Mouse (Mus musculus) mouse embryonic stem cell (cell line): ENCODE data around the gene Gm20388.

Experiments
- in situ Hi-C, 2 experiments: fragments of 300-500 bp; cut with MboI; formaldehyde crosslinking; loops; 1 replicate in 1 of 2; 3 replicates in 1 of 2; pipeline ENCODE4 v1.14.3; 2019 to 2020; ENCODE audit warnings: low sequenced_read_pairs in 2 of 2, low pct_unique_long_range_greater_than_20kb in 1 of 2, mixed read lengths in 1 of 2; ENCODE audit not compliant: unreplicated experiment in 1 of 2

Gm20388 gene

DNA sequence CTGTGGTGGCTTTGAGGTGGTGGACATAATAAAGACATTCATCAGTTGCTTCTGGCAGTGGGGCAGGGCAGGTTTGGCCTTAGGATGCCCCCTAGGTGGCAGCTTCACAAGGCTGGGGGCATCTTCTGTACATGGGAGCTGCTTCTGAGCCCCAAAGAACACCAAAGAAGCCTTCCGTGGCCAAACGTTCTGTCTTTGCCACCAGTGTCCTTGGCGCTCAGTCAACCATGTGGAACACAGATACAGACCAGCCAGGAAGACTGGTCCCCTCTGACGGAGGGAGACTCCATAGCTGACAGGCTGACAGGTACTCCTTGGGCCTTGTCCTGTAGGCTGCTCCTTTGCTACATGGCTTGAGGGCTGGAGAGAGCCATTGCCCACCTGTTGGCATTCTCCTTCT lies 362.8 kb downstream of the Gm20388 start:
- in situ Hi-C loops: no loop called here

DNA sequence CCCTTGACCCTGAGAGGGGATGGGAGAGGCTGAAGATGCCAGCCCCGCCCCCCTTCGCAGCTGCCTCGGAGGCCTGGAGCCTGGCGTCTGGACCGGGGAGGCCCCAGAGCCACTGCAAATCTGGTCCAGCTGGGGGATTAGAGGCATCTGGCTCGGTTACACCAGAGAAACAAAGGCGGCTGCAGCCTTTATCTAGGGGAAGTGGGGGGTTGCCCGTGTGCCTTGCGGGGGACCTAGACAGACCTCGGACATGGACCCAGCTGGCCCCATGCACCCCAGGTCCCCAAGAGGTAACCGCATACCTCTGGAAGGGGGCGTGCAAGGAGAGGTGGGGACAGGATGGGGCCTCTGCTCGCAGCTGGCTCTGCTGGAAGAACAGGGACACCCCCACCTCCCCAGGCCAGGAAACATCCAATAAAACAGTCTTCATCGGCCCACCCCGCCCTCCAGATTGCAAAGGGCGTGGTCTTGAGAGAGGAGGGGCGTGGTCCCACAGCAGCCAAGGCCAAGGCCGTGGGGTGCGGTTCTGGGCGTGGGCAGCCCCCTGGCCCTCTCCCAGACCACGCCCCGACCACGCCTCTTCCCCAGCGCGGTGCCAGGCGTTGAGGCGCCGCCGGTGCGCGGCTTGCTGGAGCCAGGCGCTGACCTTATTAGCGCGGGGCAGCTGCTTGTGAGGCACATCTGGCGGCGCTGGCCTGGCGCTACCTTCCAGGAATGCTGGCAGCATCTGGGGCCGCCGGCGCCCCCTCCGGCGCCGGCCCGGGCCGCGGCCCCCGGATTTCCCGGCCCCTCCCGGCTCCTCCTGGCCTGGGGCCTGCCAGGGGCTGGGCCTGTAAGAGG lies 365.6 kb downstream of the Gm20388 start:
- in situ Hi-C loops: no loop called here

DNA sequence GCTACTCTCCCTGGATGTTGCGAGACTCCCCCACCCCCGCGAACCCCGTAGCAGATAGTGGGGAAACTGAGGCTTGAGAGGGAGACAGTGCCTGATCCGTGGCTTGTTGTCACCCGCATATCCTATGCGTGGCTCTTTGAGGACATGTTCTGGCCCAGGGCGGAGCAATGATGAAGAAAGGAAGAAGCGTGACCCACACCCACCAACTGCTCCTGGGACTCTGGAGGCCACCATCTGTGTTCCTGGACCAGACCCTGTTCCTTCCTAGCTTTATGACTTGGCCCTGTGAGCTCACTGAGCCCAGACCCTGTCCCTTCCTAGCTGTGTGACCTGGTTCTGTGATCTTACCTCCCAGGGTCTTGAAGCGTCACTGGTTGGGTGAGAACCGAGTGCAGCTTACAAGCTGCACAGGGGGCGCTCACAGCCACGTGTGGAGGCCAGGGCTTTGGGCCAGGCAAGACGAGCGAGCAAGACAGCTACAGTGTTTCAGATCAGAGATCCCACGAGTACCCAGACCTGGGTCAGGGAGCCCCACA lies 366.3 kb downstream of the Gm20388 start:
- in situ Hi-C loops: no loop called here

DNA sequence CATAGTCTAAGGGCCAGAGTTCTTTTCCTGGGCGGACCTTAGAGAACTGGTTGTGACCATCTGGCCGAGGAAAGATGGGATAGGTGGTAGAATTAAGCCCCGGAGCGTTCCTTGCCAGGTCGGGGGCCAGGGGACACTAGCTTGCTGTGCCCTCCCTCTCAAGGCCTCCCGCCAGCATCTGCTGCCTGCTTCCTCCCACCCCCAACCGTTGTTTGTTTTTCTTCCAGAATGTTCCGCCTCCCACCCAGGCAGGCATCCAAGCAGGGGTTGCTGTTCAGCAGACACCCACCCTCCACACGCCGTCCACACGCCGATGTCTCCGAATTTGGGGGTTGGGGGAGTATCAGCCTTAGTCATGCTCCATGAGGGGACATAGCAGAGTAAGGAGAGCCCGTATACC lies 367.4 kb downstream of the Gm20388 start:
- in situ Hi-C loops: no loop called here

DNA sequence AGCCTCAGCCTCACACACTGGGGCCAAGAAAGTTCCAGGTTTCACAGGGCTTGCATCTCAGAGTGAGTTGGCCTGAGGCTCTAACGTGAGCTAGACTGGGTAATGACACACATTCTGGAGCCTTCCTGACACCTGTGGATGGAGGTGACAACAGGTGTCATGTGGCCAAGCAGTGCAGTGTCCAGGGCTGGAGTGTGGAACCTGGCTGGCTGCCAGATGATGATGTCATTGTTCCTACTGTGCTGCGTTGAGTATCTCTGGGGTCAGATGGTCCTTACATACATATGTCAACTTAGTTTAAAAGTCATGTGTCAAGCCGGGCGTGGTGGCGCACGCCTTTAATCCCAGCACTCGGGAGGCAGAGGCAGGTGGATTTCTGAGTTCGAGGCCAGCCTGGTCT lies 368.8 kb downstream of the Gm20388 start:
- in situ Hi-C loops: no loop called here

DNA sequence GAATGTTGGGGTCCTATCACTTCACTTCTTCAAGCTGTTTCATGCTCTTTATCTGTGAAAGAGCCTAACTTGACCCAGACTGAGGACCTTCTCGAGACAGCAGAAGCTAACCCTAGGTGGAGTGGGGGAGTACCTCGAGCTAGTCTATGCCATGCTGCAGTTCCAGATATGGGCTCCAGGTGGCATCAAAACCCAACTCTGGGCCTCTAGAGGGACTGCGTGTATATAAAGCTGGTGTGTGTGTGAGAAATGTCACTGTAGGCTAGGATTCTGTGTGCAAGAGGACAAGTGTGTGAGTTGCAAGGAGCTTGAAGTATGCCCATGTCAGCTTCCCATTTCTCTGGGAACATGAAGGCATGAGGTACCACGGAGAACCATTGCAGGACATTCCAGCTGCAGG lies 370.8 kb downstream of the Gm20388 start:
- in situ Hi-C loops: no loop called here

DNA sequence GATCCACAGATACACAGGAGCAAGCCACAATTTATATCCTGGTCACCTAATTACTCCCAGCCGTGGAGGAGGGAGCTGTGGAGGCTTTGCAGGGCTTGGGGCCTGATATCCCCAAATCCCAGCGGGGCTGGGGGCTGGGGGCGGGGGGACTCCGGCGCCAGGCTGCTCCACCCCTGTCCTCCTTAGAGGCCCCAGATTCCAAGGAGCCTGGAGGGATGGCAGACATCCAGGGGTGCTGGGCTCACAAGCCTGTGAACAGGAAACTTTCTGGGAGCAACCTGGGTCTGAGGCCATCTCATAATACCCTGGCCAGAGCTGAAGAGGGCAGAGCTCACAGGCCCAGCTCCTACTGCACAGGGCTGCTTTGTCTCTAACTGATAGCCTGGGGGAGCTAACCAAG lies 371.8 kb downstream of the Gm20388 start:
- in situ Hi-C loops: no loop called here

DNA sequence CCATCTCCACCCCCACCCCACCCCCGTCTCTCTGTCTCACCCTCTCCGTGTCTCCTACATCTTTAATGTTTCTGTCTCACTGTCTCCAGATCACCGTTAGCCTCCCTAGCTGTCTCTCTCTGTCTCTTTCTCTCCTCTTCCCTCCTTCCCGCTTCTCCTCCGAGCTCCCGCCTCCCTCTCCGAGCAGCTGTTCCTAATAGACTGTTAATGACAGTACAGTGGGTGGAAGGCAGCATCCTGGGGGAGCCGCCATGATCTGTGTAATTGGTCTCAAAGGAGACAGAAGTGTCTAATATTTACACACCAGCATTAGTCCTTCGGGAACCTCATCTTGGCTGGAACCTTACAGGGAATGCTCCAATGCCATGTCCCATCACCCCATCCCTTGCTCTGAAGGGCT lies 373.6 kb downstream of the Gm20388 start:
- in situ Hi-C loops: no loop called here

DNA sequence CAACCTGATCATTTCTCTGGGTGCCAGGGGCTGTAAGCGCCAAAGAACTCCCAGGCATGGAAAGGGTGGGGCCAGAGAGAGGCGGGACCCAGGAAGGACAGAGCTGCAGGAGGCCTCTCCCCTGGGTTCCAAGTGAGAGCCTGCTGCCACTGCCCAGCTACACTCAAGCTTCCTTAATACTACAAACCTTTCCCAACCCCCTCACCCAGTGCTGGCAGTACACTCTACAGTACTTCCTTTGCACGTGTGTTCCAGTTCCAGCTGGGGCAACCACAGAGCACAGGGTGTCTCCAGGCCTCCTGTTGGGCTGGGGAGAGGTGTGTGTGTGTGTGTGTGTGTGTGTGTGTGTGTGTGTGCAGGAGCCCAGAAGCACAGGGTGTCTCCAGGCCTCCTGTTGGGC lies 374.4 kb downstream of the Gm20388 start:
- in situ Hi-C loops: no loop called here

DNA sequence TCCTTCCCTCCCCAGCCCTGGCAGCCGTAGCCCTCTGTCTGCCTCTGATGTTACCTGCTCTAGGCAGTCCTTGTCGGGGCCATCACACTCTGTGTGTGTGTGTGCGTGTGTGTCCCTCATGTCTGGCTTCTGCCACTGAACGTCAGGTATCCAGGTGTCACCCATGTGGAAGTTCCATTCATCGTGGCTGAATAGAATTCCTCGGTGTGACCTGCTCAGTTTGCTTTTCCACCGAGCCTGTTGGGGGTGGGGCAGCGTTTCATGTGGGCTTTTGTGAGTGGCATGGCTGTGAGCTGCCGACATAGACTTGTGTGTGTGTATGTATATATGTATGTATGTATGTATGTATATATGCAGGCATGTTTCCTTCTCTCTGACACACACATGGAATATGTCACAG lies 375.2 kb downstream of the Gm20388 start:
- in situ Hi-C loops: no loop called here

DNA sequence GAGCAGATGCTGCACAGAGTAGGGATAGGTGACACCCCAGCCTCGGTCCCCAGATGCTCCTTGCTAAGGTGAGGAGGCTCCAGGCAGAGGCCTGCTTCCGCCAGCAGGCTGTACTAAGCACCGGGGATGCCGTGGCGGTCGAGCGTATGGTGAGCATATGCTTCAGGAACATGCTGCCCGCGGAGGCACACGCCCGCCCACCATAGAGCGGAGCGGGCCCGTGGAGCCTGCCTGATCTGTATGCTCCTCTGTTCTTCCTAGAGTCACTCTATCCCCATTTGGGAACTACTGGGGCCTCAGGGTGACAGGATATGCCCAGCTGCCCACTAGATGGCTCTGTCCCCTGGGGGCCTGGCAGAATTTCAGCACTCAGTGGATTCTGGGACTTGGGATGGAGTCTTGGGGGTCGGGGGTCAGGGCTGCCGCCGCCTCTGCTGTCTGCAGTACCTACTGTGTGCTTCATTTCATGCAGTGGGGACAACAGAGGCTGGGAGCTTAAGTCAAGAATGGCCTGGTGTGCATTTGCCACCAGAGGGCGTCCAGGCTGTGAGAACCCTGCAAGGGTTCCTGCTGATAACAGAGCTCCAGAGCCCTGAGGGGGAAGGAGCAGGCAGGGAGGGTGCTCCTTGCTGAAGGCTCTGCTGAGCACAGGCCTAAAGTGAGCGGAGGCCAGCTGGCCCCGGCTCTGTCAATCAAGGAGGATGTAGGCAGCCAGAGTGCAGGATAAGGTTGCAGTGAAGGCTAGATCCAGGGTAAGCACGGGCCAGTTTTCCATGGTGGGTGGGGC lies 377.7 kb downstream of the Gm20388 start:
- in situ Hi-C loops: no loop called here

DNA sequence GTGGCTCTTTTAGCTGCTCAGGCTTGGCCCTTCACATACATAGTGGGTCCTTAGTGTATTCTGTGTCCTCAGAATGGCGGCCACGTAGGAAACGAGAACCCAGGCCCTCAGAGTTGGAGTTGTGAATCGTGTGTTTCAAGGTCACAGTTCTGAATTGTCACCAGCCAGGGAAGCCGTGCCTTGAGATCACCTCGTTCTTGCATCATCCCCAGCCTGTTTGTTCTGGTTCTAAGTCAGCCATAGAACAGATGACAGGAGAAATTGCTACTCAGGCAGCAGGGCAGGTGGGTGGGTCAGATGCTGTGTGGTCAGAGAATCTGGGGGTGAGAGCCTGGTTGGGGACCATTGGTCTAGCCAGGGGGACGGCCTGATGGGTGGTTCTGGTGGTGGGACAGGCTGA lies 378.6 kb downstream of the Gm20388 start:
- in situ Hi-C loops: no loop called here

DNA sequence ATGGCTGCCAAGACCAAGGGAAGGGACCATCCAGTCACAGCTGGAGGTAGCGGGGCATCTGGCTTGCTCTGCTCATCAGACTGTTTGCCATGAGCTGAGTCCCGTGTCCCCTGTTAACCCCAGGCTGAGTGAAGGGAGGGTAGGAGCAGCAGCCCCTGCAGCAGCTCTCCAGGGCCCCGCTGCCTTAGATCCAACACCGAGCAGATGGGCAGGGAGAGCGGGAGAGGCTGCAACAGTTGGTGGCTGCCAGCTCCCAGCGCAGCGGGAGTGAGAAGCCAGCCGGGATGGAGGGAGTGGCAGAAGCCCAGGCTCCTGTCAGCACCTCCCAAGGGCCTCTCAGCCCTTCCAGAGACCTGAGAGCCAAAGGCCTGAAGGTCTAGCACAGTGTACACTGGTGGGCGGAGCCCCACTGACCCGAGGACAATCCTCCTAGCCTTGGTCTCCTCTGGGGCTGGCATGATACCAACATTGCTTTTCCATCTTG lies 379.1 kb downstream of the Gm20388 start:
- in situ Hi-C loops: no loop called here

DNA sequence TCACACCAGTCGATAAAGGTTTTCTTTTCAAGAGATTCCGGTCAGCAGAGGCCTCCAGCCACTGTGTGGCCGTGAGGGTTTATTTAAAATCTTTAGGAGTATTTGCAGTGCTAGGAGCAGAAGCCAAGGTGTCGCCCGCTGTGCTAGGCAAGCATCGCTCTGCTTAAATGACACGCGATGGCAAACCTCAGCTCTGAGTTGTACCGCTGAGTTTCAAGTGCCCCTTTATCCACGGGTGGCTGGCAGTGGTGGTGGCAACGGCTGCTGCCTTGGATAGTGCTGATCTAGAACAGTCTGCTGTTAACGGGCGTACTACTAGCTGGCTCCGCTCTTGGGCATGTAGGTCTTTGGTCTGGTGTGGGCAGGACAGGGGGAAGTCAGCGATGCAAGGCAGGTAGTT lies 380.0 kb downstream of the Gm20388 start:
- in situ Hi-C loops: no loop called here

DNA sequence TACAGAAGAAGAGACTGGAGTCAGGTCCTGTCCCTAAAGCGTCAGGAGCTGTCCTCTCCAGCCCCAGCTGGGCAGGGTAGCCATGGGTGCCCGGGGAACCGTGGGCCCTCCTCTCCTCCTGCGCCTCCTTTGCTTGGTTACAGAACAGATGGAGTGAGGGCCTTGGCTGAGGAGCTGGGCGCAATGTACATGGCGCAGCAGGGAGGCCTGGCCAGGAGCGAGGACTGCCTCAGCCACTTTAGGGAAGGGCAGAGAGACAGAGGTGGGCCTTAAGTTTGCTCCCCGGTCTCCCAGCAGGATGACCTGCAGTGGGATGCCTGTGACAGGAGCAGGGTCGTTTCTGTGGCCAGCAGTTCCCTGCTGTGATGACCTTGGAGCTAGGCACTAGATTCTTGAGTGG lies 381.0 kb downstream of the Gm20388 start:
- in situ Hi-C loops: no loop called here

DNA sequence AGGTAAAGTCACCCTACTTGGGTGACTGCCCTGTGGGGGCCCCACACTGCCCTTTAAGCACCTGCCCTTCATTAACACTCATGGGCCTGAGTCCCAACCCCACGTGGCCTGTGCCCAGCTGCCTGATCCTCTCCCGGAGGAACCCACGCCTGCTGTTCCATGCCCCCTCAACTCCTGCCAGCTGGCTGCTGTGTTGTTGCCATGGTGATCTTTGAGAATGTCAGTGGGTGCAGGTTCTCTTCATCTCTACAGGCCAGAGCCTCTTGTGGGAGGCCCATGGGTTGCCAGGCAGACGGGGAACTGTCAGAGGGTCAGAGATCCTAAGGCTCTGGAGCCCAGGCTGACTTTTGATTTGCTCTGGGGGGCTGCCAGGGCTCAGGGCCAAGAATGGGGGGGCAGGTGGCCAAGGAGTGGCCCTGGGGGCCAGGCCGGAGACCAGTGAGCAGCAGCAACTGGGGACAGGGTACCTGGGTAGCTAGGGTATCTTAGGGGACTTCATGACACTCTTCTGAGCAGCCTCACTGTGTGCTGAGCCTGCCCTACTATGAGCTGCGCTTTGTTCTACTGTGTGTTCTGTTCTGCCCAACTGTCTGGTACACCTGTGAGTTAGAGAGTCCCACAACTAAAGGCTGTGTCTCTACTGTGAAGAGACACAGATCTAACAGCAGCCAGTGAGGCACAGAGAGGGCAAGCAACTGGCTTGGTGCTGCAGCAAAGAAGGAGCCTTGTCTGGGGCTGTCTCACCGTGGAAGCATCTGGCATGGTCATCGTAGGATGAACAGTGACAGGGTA lies 381.9 kb downstream of the Gm20388 start:
- in situ Hi-C loops: no loop called here

DNA sequence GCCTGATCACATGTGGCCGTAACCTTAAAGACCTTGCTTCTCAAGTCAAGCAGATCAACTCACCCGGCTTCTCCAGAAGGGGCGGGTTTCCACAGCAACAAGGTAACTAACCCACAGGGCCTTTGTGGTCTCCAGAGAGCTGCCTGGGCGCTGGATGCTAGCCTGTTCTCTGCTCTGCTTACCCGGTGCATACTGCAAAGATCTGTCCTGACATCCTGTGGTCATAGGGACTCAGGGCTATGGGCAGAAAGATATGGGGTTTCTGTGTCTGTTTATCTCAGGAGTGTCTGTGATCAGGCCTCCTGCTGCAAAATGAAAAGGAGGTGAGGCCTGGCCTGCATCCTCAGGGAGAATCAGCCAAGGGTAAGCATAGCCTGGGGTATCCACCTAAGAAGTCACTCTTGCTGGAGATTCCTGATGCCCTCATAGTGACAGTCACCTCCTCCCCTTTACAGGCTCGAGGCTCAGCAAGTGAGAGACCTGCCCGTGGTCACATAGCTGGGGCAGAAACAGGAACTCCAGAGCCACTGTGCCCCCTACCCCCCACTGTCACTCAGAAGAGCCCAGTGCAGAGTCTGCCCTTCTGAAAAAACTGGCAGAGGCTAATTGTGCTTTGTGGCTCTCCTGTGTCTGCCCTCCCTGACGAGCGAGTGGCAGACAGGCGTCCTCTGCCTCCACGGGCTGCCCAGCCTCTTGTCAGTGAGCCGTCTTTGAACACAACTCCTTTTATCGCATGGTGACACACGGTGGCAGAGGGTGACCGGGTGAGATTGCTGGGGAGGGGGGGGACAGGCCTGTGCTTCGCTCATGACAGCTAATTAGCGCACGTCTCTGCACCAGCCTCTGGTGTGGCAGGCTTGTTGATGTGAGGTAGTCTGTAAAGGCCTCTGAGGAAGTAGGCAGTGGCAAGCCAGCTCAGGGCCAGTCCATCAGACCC lies 383.0 kb downstream of the Gm20388 start:
- in situ Hi-C loops: no loop called here
